Mouse (Mus musculus) small intestine, adult 2 months (tissue): ENCODE measurements around the gene Pard6b.

ENCODE experiments used
- CTCF ChIP-seq: fragments of 200-500 bp; IDR thresholded peaks from 2 replicates; pipeline ENCODE4 v1.5.1; 2012; ENCODE audit warnings: low read depth, mild to moderate bottlenecking, control low read depth, inconsistent platforms, low read length, moderate library complexity, mixed read lengths; ENCODE audit not compliant: insufficient replicate concordance, insufficient read length; ENCODE audit errors: extremely low read depth
- POLR2A ChIP-seq: fragments of 200-500 bp; IDR thresholded peaks from 2 replicates; pipeline ENCODE4 v1.6.1; 2012; ENCODE audit warnings: low read depth, mild to moderate bottlenecking, control low read depth, inconsistent platforms, low read length, moderate library complexity

DNA sequence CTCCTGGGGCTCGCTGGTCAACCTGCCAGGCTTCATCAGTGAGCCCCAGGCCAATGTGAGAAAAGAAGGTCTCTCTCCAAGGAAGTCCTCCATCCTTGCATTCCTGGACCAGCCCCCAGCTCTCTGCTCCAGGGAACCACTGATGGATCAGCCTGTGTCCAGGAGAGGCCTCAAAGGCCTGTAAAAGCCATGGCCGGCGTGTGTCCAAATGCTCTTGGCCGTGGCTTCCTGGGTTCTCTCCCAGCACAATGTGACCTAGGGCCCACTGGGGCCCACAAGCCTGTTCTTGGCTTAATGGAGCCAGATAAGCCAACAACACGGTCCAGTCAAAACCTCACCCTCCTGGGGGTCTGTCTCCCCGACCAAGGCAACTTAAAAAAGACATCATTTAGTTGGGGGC, 44.9 kb upstream of the Pard6b start:
- no peak for TF ChIP-seq POLR2A
- no peak for TF ChIP-seq CTCF
